Mouse (Mus musculus): ENCODE results near the gene Ccdc85c.

The Ccdc85c gene

GRCm38 (mm10) chr12:108213090-108214041 is 61.9 kb downstream of the Ccdc85c start:
- DNase-seq, result no peak

- no peak for DNase-seq
These were observed 62.7 kb downstream of the Ccdc85c start for GRCm38 (mm10) chr12:108212476-108212875.

GRCm38 (mm10) chr12:108212071-108212470 is 63.2 kb downstream of the Ccdc85c start:
- no peak for DNase-seq

GRCm38 (mm10) chr12:108210623-108211022 is 64.6 kb downstream of the Ccdc85c start:
- DNase-seq, result no peak

- peak; percentile 71 for DNase-seq
These were observed 66.3 kb downstream of the Ccdc85c start for GRCm38 (mm10) chr12:108208726-108209438.

- no peak for DNase-seq
These were observed 67.0 kb downstream of the Ccdc85c start for GRCm38 (mm10) chr12:108208216-108208615.

- peak; percentile 69 for DNase-seq
These were observed 68.6 kb downstream of the Ccdc85c start for GRCm38 (mm10) chr12:108206641-108207040.

- no peak for DNase-seq
These were observed 70.2 kb downstream of the Ccdc85c start for GRCm38 (mm10) chr12:108204978-108205377.

- DNase-seq, result no peak
These were observed 71.3 kb downstream of the Ccdc85c start for GRCm38 (mm10) chr12:108203895-108204294.

GRCm38 (mm10) chr12:108200094-108200493 is 75.1 kb downstream of the Ccdc85c start:
- no peak for DNase-seq

- DNase-seq, result no peak
These were observed 76.8 kb downstream of the Ccdc85c start for GRCm38 (mm10) chr12:108198447-108198846.

GRCm38 (mm10) chr12:108195761-108196160 is 79.5 kb downstream of the Ccdc85c start:
- no peak for DNase-seq

- DNase-seq, result peak; percentile 27
These were observed 81.3 kb downstream of the Ccdc85c start for GRCm38 (mm10) chr12:108193878-108194277.

GRCm38 (mm10) chr12:108187541-108188091 is 87.6 kb downstream of the Ccdc85c start:
- DNase-seq, result no peak

GRCm38 (mm10) chr12:108181716-108182115 is 93.5 kb downstream of the Ccdc85c start:
- no peak for DNase-seq

GRCm38 (mm10) chr12:108179321-108180266 is 95.6 kb downstream of the Ccdc85c start, which contains the start of gene Ccnk:
Gene Ccnk (plus strand): TSS chr12:108179579.
- DNase-seq, result peak; percentile 100

- DNase-seq, result no peak
These were observed 96.1 kb downstream of the Ccdc85c start, which contains the start of gene Setd3 for GRCm38 (mm10) chr12:108179246-108179320. Gene Setd3 (minus strand): TSS chr12:108179314.

- DNase-seq, result peak; percentile 51
These were observed 96.6 kb downstream of the Ccdc85c start for GRCm38 (mm10) chr12:108178331-108179245.

- DNase-seq, result no peak
These were observed 98.9 kb downstream of the Ccdc85c start for GRCm38 (mm10) chr12:108176366-108176765.

- peak; percentile 63 for DNase-seq
These were observed 100.4 kb downstream of the Ccdc85c start for GRCm38 (mm10) chr12:108174606-108175505.

GRCm38 (mm10) chr12:108172639-108173038 is 102.6 kb downstream of the Ccdc85c start:
- no peak for DNase-seq
